Mouse (Mus musculus): ENCODE data around the gene Olfr883.

The Olfr883 gene

GRCm38 (mm10) chr9:38025508-38025907 lies at the start of gene Olfr883:
TSS of gene Olfr883 (plus strand) at chr9:38025808.
- no peak for DNase-seq (ENCODE audit: low spot score in 2 of 2)

- DNase-seq (ENCODE audit: low spot score in 2 of 2): no peak
These were observed 34.1 kb upstream of the Olfr883 start, which contains the start of gene Olfr881 for GRCm38 (mm10) chr9:37991525-37991924. TSS of gene Olfr881 (plus strand) at chr9:37991825.

- DNase-seq (ENCODE audit: low spot score in 2 of 2): no peak
These were observed 26.9 kb upstream of the Olfr883 start for GRCm38 (mm10) chr9:37998581-37999204.

GRCm38 (mm10) chr9:38000021-38000420 lies 25.6 kb upstream of the Olfr883 start:
- DNase-seq (ENCODE audit: low spot score in 2 of 2): no peak

- DNase-seq (ENCODE audit: low spot score in 2 of 2): no peak
These were observed 20.6 kb downstream of the Olfr883 start, which contains the start of gene Olfr884 for GRCm38 (mm10) chr9:38046255-38046654. TSS of gene Olfr884 (plus strand) at chr9:38046555.

- DNase-seq (ENCODE audit: low spot score in 2 of 2): no peak
These were observed 35.4 kb downstream of the Olfr883 start, which contains the start of gene Olfr885 for GRCm38 (mm10) chr9:38061022-38061421. TSS of gene Olfr885 (plus strand) at chr9:38061322.
